Mouse (Mus musculus): Measurements from ENCODE around the gene Smpx. TPM values are rescaled to one million over a fixed set of nuclear protein-coding genes. Genes with fewer than 3 reads are reported as not detected.

Smpx gene
- polyA plus RNA-seq, 1 experiment: 55.1 TPM

DNA sequence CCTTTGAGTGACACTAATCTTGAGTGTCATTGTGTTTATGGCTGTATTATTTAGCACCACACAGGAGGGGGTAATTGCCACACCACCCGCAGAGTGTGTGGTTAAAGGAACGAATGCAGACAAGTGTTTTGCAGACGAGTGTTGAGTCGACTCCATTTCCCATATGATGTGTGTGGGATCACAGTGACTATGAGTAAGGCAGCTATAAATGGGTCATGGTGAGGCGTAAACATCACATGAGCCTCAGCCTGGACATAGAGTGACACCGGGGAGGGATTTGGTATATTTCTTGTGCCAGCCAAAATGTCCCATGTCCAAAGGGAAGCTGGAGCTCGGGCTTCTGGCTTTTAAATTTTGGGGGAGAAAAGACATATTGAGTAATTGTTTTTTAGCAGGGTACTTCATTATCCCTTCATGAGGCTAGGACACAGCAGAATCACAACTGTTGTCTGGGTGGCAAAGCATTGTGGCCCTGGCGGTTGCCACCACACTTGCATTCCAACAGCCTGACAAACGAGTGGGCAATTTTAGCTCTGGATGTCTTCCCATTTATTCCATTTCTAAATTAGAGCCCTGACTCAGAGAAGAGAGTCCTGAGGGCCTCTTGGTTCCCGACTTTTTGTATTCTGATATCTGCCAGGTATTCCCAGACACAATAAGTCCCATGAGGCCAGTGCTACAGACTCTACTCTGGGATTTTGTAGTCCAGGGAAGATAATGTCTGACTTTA, 49.3 kb downstream of the Smpx start:
- H3ac ChIP-seq (ENCODE audit: control insufficient read depth, insufficient read length): no peak overlapping the region
- H3K36me3 ChIP-seq (ENCODE audit: control insufficient read depth, insufficient read depth): no peaks in the 10 kb centered on the region
- H3K27me3 ChIP-seq (ENCODE audit: control insufficient read depth, insufficient read depth, insufficient read length): no peaks in the 10 kb centered on the region
- H3K4me3 ChIP-seq: no peak overlapping the region
- peak overlapping the region; percentile 30 for H3K4me2 ChIP-seq (ENCODE audit: low read depth)
- no peak for TF ChIP-seq POLR2A (IDR thresholded peaks at IDR 0.05; ENCODE audit: insufficient read length, low read depth)
- TF ChIP-seq MYOG (IDR thresholded peaks at IDR 0.05; ENCODE audit: control insufficient read depth in 1 of 3, insufficient read depth in 1 of 3, insufficient read length in 2 of 3, low read depth in 2 of 3): peak in 1 of 3 experiments; percentile 43
- peak in 1 of 3 experiments; percentile 43 for TF ChIP-seq MYOD1 (IDR thresholded peaks at IDR 0.05; ENCODE audit: control insufficient read depth in 1 of 3, insufficient read length in 2 of 3, low read depth in 2 of 3)
- no peak for TF ChIP-seq TCF12 (IDR thresholded peaks at IDR 0.05; ENCODE audit: insufficient read depth, poor library complexity, severe bottlenecking)
- no peaks in the 10 kb centered on the region for H3K79me2 ChIP-seq (ENCODE audit: control insufficient read depth, insufficient read depth)

GRCm38 (mm10) chrX:157754559-157754958, 55.8 kb downstream of the Smpx start:
- Histone ChIP-seq H3K27me3 (ENCODE audit: control insufficient read depth, insufficient read depth, insufficient read length) (no peaks in the 10 kb centered on the region), H3K4me2 (ENCODE audit: low read depth) (no peak overlapping the region), H3K36me3 (ENCODE audit: control insufficient read depth, insufficient read depth) (no peaks in the 10 kb centered on the region), H3ac (ENCODE audit: control insufficient read depth, insufficient read length) (no peak overlapping the region), H3K79me2 (ENCODE audit: control insufficient read depth, insufficient read depth) (no peaks in the 10 kb centered on the region), H3K4me3 (no peak overlapping the region)
- no peak for TF ChIP-seq SRF (IDR thresholded peaks at IDR 0.05; ENCODE audit: control insufficient read depth, insufficient read length, low read depth)

- no peak overlapping the region for H3ac ChIP-seq (ENCODE audit: control insufficient read depth, insufficient read length)
- TF ChIP-seq SRF (IDR thresholded peaks at IDR 0.05; ENCODE audit: control insufficient read depth, insufficient read length, low read depth): no peak
- no peak for TF ChIP-seq TCF12 (IDR thresholded peaks at IDR 0.05; ENCODE audit: insufficient read depth, poor library complexity, severe bottlenecking)
- TF ChIP-seq E2F4 (IDR thresholded peaks at IDR 0.05; ENCODE audit: insufficient read depth): no peak
- TF ChIP-seq MYOG (IDR thresholded peaks at IDR 0.05; ENCODE audit: control insufficient read depth in 1 of 3, insufficient read depth in 1 of 3, insufficient read length in 2 of 3, low read depth in 2 of 3): no peak
- no peak for TF ChIP-seq CEBPB (IDR thresholded peaks at IDR 0.05; ENCODE audit: insufficient read depth, poor library complexity, severe bottlenecking)
- no peak for TF ChIP-seq TCF3 (IDR thresholded peaks at IDR 0.05; ENCODE audit: insufficient read length, low read depth)
- no peak for TF ChIP-seq USF1 (IDR thresholded peaks at IDR 0.05; ENCODE audit: low read depth)
- TF ChIP-seq REST (IDR thresholded peaks at IDR 0.05; ENCODE audit: insufficient read depth, insufficient read length): no peak
- TF ChIP-seq MYOD1 (IDR thresholded peaks at IDR 0.05; ENCODE audit: control insufficient read depth in 1 of 3, insufficient read length in 2 of 3, low read depth in 2 of 3): no peak
- no peak for TF ChIP-seq POLR2A (IDR thresholded peaks at IDR 0.05; ENCODE audit: insufficient read length, low read depth)
- no peak for TF ChIP-seq POLR2AphosphoS2 (IDR thresholded peaks at IDR 0.05; ENCODE audit: insufficient read length, low read depth)
- no peak for TF ChIP-seq MAX (IDR thresholded peaks at IDR 0.05; ENCODE audit: low read depth)
- H3K4me2 ChIP-seq (ENCODE audit: low read depth): no peak overlapping the region
- no peak overlapping the region for H3K4me3 ChIP-seq
- no peaks in the 10 kb centered on the region for H3K79me2 ChIP-seq (ENCODE audit: control insufficient read depth, insufficient read depth)
- H3K27me3 ChIP-seq (ENCODE audit: control insufficient read depth, insufficient read depth, insufficient read length): no peaks in the 10 kb centered on the region
- no peaks in the 10 kb centered on the region for H3K36me3 ChIP-seq (ENCODE audit: control insufficient read depth, insufficient read depth)
Measured at GRCm38 (mm10) chrX:157762542-157762941, 63.8 kb downstream of the Smpx start.

- no peaks in the 10 kb centered on the region for H3K36me3 ChIP-seq (ENCODE audit: control insufficient read depth, insufficient read depth)
- no peak overlapping the region for H3ac ChIP-seq (ENCODE audit: control insufficient read depth, insufficient read length)
- no peak overlapping the region for H3K4me3 ChIP-seq
- no peaks in the 10 kb centered on the region for H3K27me3 ChIP-seq (ENCODE audit: control insufficient read depth, insufficient read depth, insufficient read length)
- no peaks in the 10 kb centered on the region for H3K79me2 ChIP-seq (ENCODE audit: control insufficient read depth, insufficient read depth)
- H3K4me2 ChIP-seq (ENCODE audit: low read depth): no peak overlapping the region
- TF ChIP-seq POLR2A (IDR thresholded peaks at IDR 0.05; ENCODE audit: insufficient read length, low read depth) (no peak), MYOG (IDR thresholded peaks at IDR 0.05; ENCODE audit: control insufficient read depth in 1 of 3, insufficient read depth in 1 of 3, insufficient read length in 2 of 3, low read depth in 2 of 3) (no peak), MYOD1 (IDR thresholded peaks at IDR 0.05; ENCODE audit: control insufficient read depth in 1 of 3, insufficient read length in 2 of 3, low read depth in 2 of 3) (no peak), TCF12 (IDR thresholded peaks at IDR 0.05; ENCODE audit: insufficient read depth, poor library complexity, severe bottlenecking) (no peak), MAX (IDR thresholded peaks at IDR 0.05; ENCODE audit: low read depth) (no peak), TCF3 (IDR thresholded peaks at IDR 0.05; ENCODE audit: insufficient read length, low read depth) (no peak), REST (IDR thresholded peaks at IDR 0.05; ENCODE audit: insufficient read depth, insufficient read length) (no peak), SRF (IDR thresholded peaks at IDR 0.05; ENCODE audit: control insufficient read depth, insufficient read length, low read depth) (no peak), E2F4 (IDR thresholded peaks at IDR 0.05; ENCODE audit: insufficient read depth) (no peak), CEBPB (IDR thresholded peaks at IDR 0.05; ENCODE audit: insufficient read depth, poor library complexity, severe bottlenecking) (no peak), USF1 (IDR thresholded peaks at IDR 0.05; ENCODE audit: low read depth) (no peak)
Measured at GRCm38 (mm10) chrX:157801669-157802068, 103.0 kb downstream of the Smpx start.

Other genes starting within 250 kb of the Smpx start
- 36.0 TPM for gene Sms, start 206.6 kb upstream of the Smpx start, polyA plus RNA-seq (2012; fragmentation: generic; extraction: Trizol)
- 0.59 TPM for gene Yy2, start 129.9 kb upstream of the Smpx start, polyA plus RNA-seq (2012; fragmentation: generic; extraction: Trizol)
- gene Mbtps2, start 100.2 kb upstream of the Smpx start, polyA plus RNA-seq (2012; fragmentation: generic; extraction: Trizol): 7.6 TPM
- gene Klhl34, start 119.5 kb downstream of the Smpx start, polyA plus RNA-seq (2012; fragmentation: generic; extraction: Trizol): 1.0 TPM

All from myocyte (in vitro differentiated cells).